19 mouse cellular contexts compared by ENCODE assay signal in the genomic region with DNA sequence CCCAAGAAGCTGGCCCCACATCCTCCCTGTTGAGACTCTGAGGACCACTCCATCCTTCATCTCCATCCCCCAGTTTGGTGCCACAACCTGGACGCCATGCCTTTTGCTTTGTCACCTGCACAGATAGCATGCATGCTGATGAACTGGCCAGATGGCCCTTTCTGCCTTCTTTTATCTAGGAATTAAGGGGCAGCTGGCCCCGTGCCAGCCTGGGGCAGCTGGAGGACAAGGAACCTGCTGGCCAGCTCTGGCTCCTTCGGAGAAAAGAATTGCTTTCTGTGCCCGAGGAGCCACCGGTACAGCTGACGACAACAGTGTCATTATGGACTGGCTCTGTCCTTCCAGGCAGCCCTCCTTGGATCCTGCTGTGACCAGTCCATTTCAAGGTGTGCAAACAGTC. TPM values are rescaled to one million over a fixed set of nuclear protein-coding genes. Genes with fewer than 3 reads are reported as not detected.
DNase-seq lines count a peak whose midpoint lies in the region; ATAC-seq and TF ChIP-seq lines count a peak whose summit lies in the region.
"Had no signal": no experiment of that assay in that cellular context is flagged by ENCODE, and none has a peak within 500 bp of the region (broad histone marks: within the 10 kb centered on the region; RNA-seq: fewer than 3 reads in every experiment).

No protein-coding gene starts in this region.

- H3K9ac ChIP-seq in hindbrain, embryonic 16.5 days (ENCODE audit: low read depth, low read length) = no peak overlapping the region
- no peak overlapping the region for H3K9ac ChIP-seq in hindbrain, embryonic 14.5 days
- H3K9ac ChIP-seq in stomach, postnatal 0 days (ENCODE audit: low read length) = no peak overlapping the region
- H3K9ac ChIP-seq: embryonic facial prominence, embryonic 15.5 days; liver, embryonic 15.5 days had no signal

- no peak overlapping the region for H3K4me2 ChIP-seq in hindbrain, embryonic 16.5 days (ENCODE audit: low read length)
- no peak overlapping the region for H3K4me2 ChIP-seq in hindbrain, embryonic 14.5 days (replicated peaks)
- H3K4me2 ChIP-seq in stomach, postnatal 0 days (replicated peaks; ENCODE audit: low read depth) = no peak overlapping the region
- H3K4me2 ChIP-seq: embryonic facial prominence, embryonic 15.5 days; heart, embryonic 11.5 days; liver, embryonic 15.5 days had no signal

- peaks cover 25% of the 10 kb centered on the region for H3K4me1 ChIP-seq in hindbrain, embryonic 16.5 days (ENCODE audit: control insufficient read depth, insufficient read depth, low read depth, low read length)
- H3K4me1 ChIP-seq in hindbrain, embryonic 14.5 days (replicated peaks; ENCODE audit: control insufficient read depth, insufficient read depth, low read length) = peaks cover 36% of the 10 kb centered on the region
- H3K4me1 ChIP-seq in cerebellum, adult 2 months (ENCODE audit: control insufficient read depth, insufficient read depth, low read length) = peaks cover 21% of the 10 kb centered on the region
- no peaks in the 10 kb centered on the region for H3K4me1 ChIP-seq in stomach, postnatal 0 days (replicated peaks; ENCODE audit: control insufficient read depth, insufficient read depth)
- H3K4me1 ChIP-seq: liver, embryonic 15.5 days had no signal

- H3K4me3 ChIP-seq in hindbrain, embryonic 16.5 days (ENCODE audit: low read length) = no peak overlapping the region
- H3K4me3 ChIP-seq in hindbrain, embryonic 14.5 days (replicated peaks; ENCODE audit: low read length) = no peak overlapping the region
- no peak overlapping the region for H3K4me3 ChIP-seq in cerebellum, adult 2 months (replicated peaks; ENCODE audit: insufficient read depth, low read depth, low read length)
- H3K4me3 ChIP-seq in stomach, postnatal 0 days (ENCODE audit: low read depth, low read length) = no peak overlapping the region
- H3K4me3 ChIP-seq: embryonic facial prominence, embryonic 15.5 days; liver, embryonic 15.5 days had no signal

- H3K36me3 ChIP-seq in hindbrain, embryonic 16.5 days (ENCODE audit: control insufficient read depth, insufficient read depth, low read length) = no peaks in the 10 kb centered on the region
- H3K36me3 ChIP-seq in hindbrain, embryonic 14.5 days (replicated peaks; ENCODE audit: control insufficient read depth, insufficient read depth) = no peaks in the 10 kb centered on the region
- H3K36me3 ChIP-seq in stomach, postnatal 0 days (ENCODE audit: control insufficient read depth, insufficient read depth, low read length) = no peaks in the 10 kb centered on the region
- H3K36me3 ChIP-seq: embryonic facial prominence, embryonic 15.5 days; liver, embryonic 15.5 days had no signal

- no peaks in the 10 kb centered on the region for H3K27me3 ChIP-seq in hindbrain, embryonic 16.5 days (replicated peaks; ENCODE audit: control insufficient read depth, insufficient read depth, low read length)
- no peaks in the 10 kb centered on the region for H3K27me3 ChIP-seq in hindbrain, embryonic 14.5 days (ENCODE audit: control insufficient read depth, insufficient read depth, low read length)
- no peaks in the 10 kb centered on the region for H3K27me3 ChIP-seq in cerebellum, adult 2 months (ENCODE audit: control insufficient read depth, insufficient read depth, low read length)
- H3K27me3 ChIP-seq in stomach, postnatal 0 days (ENCODE audit: control insufficient read depth, insufficient read depth, low read length) = no peaks in the 10 kb centered on the region

- no peak for TF ChIP-seq EP300 in stomach, postnatal 0 days (optimal IDR thresholded peaks at IDR 0.05)

- TF ChIP-seq CTCF in cerebellum, adult 2 months (IDR thresholded peaks at IDR 0.05; ENCODE audit: borderline replicate concordance, insufficient read depth, low read depth, low read length) = no peak
- no peak for TF ChIP-seq CTCF in stomach, postnatal 0 days (IDR thresholded peaks at IDR 0.05; ENCODE audit: low read depth)

- WGBS in hindbrain, embryonic 16.5 days = 57% methylated on average over 6 of the region's 6 CpGs
- 30% methylated on average over 6 of the region's 6 CpGs for WGBS in hindbrain, embryonic 14.5 days
- 12% methylated on average over 6 of the region's 6 CpGs for WGBS in cerebellum, adult 2 months
- WGBS in stomach, postnatal 0 days = 76% methylated on average over 6 of the region's 6 CpGs

- H3K27ac ChIP-seq in hindbrain, embryonic 16.5 days (ENCODE audit: low read depth, low read length) = 0 out of 2 replicates have a peak overlapping the region, but pooled peaks have one; percentile 35
- H3K27ac ChIP-seq in hindbrain, embryonic 14.5 days = no peak overlapping the region
- no peak overlapping the region for H3K27ac ChIP-seq in cerebellum, adult 2 months (ENCODE audit: insufficient read depth, low read length)
- no peak overlapping the region for H3K27ac ChIP-seq in stomach, postnatal 0 days (replicated peaks)
- H3K27ac ChIP-seq: embryonic facial prominence, embryonic 15.5 days; kidney, postnatal 0 days; liver, embryonic 15.5 days; macrophage had no signal

- no peak for ATAC-seq in hindbrain, embryonic 16.5 days
- no peak for ATAC-seq in hindbrain, embryonic 14.5 days (ENCODE audit: low FRiP score)
- ATAC-seq in stomach, postnatal 0 days (ENCODE audit: low FRiP score, low TSS enrichment) = no peak

- H3K9me3 ChIP-seq in hindbrain, embryonic 16.5 days (ENCODE audit: control insufficient read depth, low read length) = peaks cover 2% of the 10 kb centered on the region; the same call in 1 of the 2 replicates
- no peaks in the 10 kb centered on the region for H3K9me3 ChIP-seq in hindbrain, embryonic 14.5 days (ENCODE audit: control insufficient read depth, low read length)
- H3K9me3 ChIP-seq in stomach, postnatal 0 days (ENCODE audit: control insufficient read depth, low read length) = no peaks in the 10 kb centered on the region
- H3K9me3 ChIP-seq: embryonic facial prominence, embryonic 15.5 days; liver, embryonic 15.5 days had no signal

- no peak for DNase-seq in hindbrain, embryonic 14.5 days (ENCODE audit: low spot score)
- peak; percentile 67 for DNase-seq in brain, adult 2 months (ENCODE audit: low read depth, low spot score)
- DNase-seq in cerebellum, adult 2 months = peak; percentile 51 to 55
- peak; percentile 36 to 54 for DNase-seq in cerebellum, postnatal 36 days
- no peak for DNase-seq in stomach, postnatal 0 days (ENCODE audit: low spot score)
- no peak for DNase-seq in layer of hippocampus, postnatal 25 days (ENCODE audit: extremely low spot score in 1 of 2, low spot score in 1 of 2)
- DNase-seq: adrenal gland, postnatal 36 days; B cell, adult 2 months; embryo, embryonic 11 days; heart, postnatal 10 days; kidney, adult 11 months; thymus, postnatal 36 days had no signal

- TF ChIP-seq POLR2A in cerebellum, adult 2 months (IDR thresholded peaks at IDR 0.05; ENCODE audit: borderline replicate concordance, insufficient read depth, low read length) = no peak

RNA-seq across cellular contexts. Expression of a gene that starts 32.9 kb away (rescaled TPM):
- 13.3 and 14.5 TPM in 2 replicates for polyA plus RNA-seq in hindbrain, embryonic 16.5 days (2015; fragmentation: Nextera tagmentation; extraction: Ambion mirVana)
- 13.6 and 13.7 TPM in 2 replicates for polyA plus RNA-seq in hindbrain, embryonic 14.5 days (2014; fragmentation: Nextera tagmentation; extraction: Ambion mirVana)
- 113 and 136 TPM in 2 replicates for polyA plus RNA-seq in cerebellum, adult 2 months (2012; rRNA removed)
- polyA plus RNA-seq in stomach, postnatal 0 days (2015; fragmentation: Nextera tagmentation; extraction: Ambion mirVana) = 5.2 and 5.7 TPM in 2 replicates
- 10 to 100 TPM; 84.5 to 89.7 TPM for total RNA-seq in layer of hippocampus, postnatal 25 days (2021)
- total RNA-seq: granulocyte monocyte progenitor cell, adult 5-6 weeks had no signal
- polyA plus RNA-seq: macrophage had no signal

Comparison
In these comparisons a context has a peak if more than half of its experiments do, and no peak if none do; other contexts are left out.
1. DNase-seq: peak in brain, adult 2 months (single experiment), cerebellum, adult 2 months (2 of 2) and cerebellum, postnatal 36 days (2 of 2); none in hindbrain, embryonic 14.5 days (single experiment), stomach, postnatal 0 days (single experiment) and layer of hippocampus, postnatal 25 days (0 of 2).